Mouse (Mus musculus) cerebellum, adult 18-20 months (tissue): ENCODE data around the gene Exoc2.

ENCODE experiments used
- DNase-seq, 2 experiments: peaks; one replicate each; pipeline ENCODE4 v3.0.0; 2021

Gene Exoc2

DNA sequence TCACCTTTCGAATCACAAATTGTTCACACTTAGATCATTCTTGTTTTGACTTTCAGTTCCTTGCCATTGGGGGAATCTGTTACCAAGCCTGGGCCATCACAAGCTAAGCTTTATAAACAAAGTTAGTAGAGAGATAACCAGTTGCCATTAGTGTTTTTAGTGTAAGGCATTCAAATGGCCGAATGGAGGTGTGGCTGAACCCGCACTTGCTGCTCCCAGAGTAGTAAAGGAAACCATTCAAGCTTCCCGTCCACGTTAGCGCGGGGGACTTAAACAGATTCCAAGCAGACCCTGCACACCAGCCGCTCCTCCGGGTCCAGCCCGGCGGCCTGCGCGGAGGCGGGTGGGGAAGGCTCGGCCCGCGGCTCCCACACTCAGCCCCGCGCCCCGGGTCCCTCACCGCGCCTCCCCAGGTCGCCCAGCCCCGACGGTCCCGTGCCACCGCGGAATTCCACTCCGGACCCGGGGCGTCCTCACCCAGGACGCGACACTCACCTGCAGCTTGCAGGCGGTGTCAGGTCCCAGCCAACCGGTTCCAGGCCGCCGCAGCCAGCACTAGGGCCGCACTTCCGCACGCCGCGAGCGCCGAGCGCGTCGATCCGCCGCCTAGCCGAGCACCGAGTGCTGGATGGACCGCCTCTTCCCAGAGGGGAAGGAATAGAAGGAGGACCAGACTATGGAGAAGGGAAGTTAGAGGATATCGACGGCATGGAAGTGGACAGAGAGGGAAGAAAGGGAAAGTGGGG is at the start of gene Exoc2, which contains the start of gene Gm5447:
TSS of gene Exoc2 (minus strand) at position 593 of the 746 bp plus-strand sequence.
TSS of gene Gm5447 (plus strand) at position 704 of the 746 bp plus-strand sequence.
- peak; percentile 83 to 90 for DNase-seq

DNA sequence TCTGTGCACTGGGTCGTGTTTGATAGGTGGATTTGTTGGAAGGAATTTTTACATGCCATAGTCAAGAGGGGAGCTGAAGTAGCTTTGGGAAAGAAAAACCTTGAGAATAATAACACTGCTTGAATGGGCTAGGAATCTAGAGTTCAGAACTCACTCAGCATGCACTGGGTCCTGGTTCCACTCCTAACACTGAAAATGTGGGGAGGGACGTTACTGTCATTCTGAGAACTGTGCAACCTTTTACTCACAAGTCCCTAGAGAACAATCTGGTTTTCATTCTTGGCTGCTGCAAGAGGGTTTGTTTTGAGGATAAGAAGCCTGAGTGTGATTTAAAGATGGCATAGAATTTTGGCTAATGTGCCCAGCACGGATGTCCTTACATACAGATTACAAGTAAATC is 49.8 kb upstream of the Exoc2 start:
- DNase-seq, result no peak

DNA sequence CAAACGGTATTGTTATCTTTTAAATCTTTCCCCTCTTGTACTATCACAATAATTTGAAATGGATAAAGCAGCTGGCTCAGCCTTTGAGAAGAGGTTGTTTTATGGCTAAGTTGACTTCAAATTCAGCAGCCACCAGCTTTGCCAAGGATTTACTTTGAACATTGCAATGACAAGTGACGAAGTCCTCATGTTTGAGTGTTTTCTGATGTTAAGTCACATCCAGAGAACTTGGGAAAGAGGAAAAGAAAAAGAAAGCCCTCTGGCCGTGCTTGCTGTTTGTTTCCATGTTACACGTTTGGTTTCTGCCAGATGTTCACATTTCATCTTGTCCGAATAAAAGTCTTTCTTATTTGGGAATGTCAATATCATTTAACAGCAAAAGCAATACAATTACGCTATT is 48.0 kb upstream of the Exoc2 start:
- DNase-seq, result no peak

DNA sequence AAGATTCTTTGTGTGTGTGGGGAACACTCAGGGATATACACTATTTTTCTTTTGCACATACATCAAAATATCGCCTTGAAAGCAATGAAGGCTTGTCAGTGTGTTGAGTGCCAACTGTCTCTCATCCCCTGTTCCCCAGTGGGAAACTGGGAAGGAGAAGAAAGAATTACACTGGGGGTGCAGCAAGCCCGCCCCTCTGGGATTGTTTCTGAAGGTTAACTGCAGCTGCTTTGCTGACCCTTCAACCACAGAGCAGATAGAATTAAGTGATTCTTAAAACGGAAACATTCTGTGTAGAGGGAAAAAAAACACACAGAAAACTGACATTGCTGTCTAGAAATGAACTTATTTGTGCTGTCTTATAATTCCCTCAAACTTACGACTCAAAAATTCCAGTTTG is 47.6 kb upstream of the Exoc2 start:
- DNase-seq, result no peak

DNA sequence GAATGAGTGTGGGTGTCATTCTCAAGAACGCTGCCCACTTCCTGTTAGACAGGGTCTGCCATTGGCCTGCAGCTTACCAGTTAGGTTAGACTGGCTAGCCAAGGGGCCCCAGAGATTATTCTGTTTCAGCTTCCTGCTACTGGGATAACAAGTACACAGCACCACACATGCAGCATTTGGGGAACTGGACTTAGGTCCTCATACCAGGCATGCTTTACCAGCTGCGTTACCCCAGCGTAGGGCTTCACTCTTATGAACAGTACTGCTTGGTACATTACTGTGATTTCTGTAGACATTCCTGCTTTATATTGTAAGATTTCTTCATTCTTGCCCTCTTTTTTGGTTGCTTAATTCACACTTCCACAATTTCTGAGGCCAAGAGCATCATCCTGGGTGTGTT is 43.7 kb upstream of the Exoc2 start:
- DNase-seq, result no peak

DNA sequence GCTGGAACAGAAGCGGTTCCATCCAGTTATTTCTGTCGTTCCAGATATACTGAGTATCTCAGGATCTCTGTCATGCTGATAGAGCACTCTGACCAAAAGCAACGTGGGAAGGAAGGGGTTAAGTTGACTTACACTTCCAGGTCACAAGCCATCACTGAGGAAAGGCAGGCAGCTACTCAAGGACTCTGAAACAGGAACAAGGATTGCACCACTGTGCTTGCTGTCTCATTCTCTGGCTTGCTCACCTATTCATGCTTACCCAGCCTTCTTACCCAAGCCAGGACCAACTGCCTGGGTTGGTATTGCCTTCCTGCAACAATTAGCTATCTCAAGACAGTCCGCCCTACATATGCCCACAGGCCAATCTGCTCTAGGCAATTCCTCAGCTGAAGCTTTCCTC is 31.1 kb upstream of the Exoc2 start:
- no peak for DNase-seq

DNA sequence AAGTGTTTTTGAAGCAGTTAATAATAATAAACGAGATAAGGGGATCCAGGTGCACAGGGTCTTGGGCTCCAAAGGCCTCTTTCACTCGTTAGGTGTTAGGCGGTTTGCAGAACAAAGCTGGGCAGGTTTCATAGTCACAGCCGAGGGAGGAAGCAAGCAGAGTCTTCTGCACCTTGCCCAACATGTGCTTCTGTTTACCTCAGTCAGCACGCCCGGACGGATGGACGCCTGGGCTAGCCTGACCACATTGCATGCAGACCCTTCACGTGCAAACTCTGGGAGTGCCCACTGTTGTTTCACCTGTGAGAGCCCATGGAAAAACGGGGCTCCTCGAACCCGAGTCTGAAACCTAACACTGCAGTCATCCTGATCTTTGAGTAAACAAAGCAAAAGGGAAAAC is 30.6 kb upstream of the Exoc2 start:
- DNase-seq, result no peak

DNA sequence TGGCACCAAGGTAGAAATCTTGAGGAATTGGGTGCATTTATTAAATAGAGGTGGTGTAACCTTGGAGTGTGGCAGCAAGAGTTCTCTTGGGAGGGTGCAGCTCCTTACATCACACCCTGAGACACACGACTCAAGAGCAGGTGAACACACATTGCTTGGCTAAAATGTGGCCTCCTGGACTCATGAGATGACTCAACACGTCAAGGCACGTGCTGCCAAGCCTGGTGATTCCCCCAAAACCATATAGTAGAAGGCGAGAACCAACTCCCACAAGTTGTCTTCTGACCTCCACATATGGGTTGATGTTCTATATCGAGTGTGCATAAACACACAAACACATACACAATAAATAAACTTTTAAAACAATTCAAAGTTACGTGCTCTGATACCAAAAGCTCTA is 25.9 kb upstream of the Exoc2 start:
- DNase-seq, result no peak

DNA sequence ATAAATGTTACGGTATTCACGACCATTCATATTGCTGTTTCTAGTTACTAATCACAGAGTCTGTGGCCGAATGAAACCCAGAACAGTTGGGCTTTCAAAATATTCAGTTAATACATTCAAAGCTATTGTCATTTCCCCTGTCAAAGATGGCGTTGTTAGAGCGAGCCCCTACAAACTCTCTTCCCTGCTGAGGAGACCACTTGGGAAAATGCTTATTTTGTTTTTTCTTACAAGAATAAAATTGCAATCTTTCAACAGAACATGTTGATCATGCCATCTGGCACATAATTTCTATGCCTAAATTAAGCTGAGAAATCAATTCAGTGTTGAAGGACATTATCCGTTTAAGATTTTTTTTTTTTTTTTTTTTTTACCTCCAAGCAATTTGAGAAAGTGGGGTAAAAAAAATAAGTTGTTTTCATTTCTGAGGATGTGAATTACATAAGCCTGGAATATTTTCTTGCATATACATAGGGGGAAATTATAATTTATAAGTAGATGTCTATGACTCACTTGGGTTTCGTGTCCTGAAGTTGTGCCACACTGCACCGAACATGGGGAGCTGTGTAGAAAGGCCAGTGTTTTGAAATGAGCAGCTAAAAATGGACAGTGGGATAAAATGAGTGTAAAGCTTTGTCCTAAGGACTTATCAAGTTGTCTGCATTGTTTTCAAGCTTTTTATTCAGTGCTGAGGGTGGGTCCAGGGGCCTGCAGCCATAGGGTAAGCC is 23.8 kb upstream of the Exoc2 start:
- no peak for DNase-seq

DNA sequence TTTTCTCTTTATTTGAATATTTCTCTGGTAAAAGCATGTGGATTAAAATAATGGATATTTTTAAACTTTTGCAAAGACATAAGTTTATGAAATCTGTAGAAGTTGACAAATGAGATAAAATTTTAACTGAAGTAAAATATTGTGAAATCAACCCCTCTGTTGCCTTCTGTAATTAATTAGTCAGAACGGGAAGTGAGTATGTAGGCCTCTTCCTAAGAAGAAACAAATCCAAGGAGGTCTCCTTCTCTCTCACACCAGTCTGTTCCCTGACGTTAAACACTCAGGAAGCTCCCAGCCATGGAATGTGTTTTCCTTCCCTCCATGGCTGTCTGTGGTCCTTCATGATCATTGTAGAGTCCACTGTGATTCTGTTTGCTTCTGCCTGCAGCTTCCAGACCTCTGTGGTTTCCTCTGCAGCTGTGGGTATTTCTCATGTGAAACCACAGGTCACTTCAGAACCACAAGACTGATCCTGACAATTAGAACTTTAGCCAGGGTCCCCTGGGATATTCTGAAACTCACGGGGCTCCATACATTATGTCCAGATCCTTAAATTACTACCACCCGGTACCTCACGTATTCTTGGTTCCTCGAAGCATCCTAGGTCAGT is 20.5 kb upstream of the Exoc2 start:
- DNase-seq, result no peak

DNA sequence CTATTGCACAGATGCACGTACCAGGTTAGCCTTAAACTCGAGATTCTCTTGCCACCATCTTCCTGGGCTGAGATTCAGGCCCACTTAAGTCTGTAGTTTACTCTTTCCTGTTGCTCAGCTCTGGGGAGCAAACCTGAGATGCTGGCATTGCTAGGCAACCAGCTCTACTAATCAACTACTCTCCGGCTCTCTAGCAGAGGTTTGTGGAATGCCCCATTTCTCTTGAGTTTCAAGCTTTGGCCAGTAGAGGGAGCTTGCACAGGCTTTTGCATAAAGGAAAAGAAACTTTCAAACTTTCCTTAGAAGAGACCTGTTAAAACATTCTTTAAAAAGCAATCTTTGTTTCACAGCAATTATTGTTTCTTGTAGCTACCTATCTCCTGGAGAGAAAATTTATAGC is 19.9 kb upstream of the Exoc2 start:
- peak; percentile 40 to 42 for DNase-seq

DNA sequence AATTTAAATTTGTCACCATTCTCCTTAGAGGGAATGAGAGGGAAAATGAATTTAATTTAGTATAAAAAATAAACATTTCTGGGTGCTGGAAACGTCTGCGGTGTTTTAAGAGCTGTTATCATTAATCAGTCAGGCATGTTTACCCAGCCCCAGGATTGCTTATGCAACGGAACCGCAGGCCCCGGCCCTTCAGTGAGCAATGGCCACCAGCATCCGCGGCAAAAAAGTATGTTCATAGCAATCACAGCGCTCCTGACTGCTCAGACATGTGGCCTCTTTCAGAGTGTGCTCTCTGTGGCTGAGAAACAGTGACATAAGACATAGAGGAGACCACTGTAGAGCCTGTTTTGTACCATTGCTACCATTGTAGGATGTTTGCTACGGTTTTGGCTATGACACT is 16.3 kb upstream of the Exoc2 start:
- DNase-seq, result no peak

DNA sequence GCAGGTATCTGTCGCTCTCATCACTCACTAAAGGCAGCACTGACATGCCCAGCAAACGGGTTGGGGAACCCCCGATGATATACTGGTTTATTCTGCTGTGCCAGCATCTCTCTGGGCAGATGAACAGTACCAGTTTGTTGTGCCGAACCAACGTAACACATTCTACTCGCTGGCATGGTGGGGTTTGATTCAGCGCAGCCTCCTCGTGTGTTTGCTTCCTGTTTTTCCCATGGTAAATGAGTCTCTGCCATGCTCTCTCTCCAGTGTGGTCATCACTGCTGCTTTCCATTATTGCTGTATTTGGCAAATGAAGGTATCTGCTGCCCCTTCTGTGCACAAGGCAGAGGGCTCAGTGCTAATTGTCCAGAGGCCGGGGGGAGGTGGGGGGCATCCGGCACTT is 15.8 kb upstream of the Exoc2 start:
- DNase-seq, result no peak

DNA sequence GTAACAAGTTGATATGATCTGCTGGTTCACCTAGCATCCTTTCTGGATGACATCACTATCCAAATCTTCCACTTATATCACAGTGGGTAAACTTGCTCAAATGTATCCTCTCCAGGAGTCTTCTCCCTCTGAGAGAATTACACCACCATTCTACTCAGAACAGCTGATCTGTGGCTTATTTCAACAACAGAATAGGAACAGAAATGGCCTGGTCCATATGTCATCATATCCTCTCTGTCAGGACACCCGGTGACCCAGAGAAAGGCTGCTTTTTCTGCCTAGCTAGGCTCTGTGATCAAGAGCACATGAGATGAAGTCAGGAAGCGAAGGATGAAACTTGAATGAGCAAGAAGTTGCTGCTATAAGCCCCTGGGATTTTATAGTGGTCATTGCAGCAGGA is 13.8 kb upstream of the Exoc2 start:
- DNase-seq, result no peak

DNA sequence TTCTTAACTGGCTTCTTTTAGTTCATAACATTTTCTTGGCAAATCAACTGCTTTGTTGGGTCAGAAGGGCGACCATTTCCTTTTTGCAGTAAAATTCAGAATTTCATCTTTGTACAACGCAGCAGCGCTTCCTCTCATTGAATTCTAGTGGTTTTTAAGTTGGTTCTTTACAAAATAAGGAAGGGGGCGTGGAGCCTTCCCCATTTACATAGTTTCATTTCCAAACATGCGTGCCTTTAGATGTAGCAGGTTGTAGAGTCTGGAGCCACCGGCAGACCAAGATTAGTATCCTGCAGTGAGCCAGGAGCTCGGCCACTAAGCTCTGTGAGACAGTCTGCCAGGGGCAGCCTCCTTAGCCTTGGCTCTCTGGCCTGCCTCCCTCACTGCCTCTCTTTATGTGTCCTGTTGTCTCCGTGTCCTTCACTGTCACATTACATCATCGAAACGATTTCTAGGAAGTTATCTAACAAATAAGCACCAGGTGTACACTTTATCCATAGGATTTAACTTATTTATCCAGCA is 13.1 kb upstream of the Exoc2 start:
- DNase-seq, result peak; percentile 28 to 35

DNA sequence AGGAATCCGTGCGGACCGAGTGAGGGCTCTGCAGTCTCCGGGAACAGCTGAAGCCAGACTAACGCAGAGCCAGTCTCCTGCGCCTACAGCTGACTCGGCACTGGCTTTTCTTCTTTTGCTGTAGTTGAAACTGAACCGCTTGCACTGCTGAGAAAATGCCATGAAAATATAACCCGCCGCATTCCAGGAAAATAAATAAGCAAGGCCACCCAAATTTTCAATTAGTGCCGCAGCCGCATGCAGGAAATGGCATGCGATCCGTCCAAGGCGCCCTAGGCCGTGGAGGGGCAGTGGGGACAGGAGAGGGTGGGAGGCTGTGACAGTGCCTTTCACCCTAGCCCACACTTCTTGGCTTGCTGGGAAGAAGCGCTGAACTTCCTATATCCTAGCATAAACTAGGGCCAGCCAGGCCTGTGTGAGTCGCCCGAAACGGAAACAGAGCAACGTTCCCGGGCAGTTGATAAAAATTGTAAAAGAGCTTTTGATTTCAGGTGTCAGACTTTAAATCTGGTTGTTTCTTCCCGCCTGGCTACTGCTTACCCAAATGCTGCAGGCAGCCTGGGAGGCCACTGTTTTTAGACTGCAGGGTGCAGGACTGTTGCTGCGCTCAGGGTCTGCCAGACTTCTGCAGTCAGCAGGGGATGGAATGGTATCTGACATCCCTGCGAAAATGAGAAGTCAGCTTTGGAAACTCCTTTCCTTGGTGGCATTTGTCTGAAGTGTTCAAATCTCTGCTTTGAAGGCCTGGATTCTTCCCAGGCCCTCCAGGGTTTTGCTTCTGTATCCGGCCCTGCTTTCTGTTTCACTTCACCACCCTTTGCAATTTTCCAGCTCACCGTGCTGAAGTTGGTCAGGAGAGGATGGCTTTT is 11.9 kb upstream of the Exoc2 start:
- DNase-seq, result peak; percentile 72 to 74

DNA sequence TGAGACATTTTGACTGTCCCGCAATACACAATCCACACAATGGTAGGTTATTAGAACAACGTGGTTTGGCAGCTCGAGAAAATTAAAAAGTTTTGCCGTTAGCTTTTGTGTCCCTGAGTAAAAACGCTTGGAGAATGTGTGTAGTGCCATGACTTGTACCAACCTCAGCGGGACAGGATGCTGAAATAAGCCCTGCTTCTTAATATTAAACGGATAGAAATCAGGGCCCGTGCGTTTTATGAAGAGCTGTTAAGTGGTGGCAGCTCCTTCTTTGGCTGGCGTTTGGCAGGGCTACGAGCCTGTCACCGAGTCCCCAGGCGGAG is 11.3 kb upstream of the Exoc2 start:
- no peak for DNase-seq

DNA sequence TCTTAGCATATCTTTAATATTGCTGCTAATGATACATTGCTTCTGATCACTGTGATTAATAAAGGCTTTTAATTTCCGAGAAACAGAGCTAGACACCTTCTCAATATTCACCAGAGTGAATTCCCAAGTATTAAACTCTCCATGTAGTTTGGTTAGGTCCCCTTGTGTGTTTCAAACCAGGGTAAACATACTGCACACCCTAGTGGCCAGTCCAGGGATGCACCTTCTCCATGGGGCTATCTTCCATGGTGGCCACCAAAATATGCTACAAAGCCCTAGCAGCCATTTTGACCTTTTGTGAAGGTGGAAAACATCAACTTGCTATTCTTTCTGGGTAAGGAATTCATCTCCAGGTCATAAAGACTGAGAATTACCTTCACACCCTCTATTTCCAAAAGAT is 7.8 kb upstream of the Exoc2 start:
- no peak for DNase-seq

DNA sequence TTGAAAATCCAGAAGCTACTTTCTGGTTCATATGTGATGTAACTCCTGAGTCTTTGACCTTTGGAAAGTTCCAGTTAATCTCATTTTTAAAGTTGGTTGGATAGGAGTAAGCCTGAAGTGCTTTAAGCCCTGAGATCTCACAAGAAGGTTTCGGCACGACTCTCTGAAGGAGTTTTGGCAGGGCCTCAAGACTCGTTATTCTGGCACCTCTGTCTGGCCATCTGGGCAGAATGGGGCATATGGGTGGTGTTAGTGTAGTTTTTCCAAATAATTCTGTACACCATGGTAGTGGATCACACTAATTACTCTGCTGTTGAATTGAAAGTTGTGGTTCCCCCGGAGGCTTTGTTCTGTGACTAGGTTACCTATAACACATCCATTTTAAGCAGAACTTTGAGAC is 4.3 kb upstream of the Exoc2 start:
- DNase-seq, result no peak

DNA sequence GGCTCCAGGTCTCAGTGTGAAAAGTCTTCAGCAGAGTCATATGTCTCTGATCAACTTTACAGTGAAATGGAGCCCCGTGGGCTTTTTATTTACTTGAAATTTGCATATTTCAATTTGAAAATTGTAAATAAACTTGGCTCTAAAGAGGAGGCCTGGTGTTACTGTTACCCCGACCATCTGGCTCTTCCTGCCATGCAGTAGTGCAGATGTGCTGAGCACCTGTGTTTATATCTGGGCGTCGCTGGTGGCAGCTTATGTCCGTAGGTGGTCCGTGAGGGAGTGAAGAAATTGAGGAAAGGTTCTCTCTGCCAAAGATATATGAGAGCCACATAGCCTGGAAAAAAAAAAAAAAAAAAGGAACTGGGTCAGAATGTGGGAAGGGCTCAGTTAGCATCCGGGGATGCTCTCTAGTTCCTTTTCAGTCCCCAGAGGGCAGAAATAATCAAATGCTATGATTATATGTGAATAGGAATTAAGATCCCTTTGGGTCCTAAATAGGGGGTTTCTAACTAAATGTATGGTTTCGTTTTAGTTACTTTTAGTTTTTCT is 2.7 kb upstream of the Exoc2 start:
- no peak for DNase-seq

DNA sequence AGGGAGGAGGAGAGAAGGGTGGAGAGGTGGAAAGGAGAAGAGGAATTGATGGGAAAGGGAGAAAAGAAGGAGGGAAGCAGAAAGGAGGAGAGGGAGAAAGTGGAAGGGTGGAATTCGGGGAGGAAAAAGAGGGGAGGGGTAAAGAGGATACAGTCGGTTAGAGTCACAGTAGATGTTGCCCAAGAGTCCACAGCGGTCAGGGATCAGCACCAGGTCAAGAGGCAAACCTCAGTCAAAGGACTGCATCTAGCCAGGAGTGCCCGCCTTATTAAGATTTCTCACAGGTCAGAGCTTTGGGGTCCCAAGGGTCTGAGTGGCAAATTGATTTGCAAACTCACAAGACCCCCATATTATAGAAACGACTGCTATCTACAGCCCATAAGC is 346 bp upstream of the Exoc2 start:
- no peak for DNase-seq

DNA sequence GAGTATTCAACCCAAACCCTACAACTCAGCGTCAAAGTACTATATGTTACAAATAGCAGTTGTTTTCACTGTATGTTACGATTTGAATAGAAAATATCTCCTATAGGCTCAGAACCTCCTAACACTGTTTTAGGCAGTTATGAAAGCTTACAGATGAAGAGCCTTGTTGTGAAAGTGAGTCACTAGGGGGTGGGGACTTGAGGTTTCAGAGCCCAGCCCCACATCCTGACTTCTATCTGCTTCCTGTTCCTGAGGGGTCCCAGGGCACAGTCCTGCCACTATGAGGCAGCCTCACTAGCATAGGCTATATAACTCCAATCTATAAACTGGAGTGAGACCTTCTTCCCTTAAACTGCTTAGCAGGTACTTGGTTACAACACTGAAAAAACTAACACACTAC is 1.8 kb downstream of the Exoc2 start:
- no peak for DNase-seq

DNA sequence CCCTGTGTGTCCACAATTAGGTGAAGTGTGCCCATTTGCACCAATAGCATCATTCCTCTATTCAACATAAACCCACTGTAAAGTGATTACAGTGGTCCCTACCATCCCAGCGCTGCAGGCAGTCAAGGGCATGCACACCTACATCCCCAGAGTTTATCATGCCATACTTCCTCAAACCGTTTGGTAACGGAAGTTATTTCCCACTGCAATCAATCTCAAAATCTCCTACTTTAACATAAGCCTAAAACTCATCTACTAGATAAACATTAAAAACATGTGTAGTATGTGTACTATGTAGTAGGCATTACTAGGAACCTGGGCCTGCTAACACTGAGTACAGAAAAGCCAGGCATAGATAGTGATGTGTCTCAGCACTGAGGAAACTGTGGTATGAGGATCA is 2.8 kb downstream of the Exoc2 start:
- no peak for DNase-seq
